Mouse (Mus musculus) adipocyte (in vitro differentiated cells): ENCODE data around the gene Mif.
A peak's percentile ranks its signal among the peaks of the same experiment; 100 is the strongest.
"Not testable (repeated sequence)": the region's sequence is repeated elsewhere in the genome, so short reads cannot be mapped to it uniquely, and the experiment has no call there.

Source experiments
- DNase-seq: peaks from one replicate; pipeline ENCODE4 v3.0.0-alpha.2; 2016; ENCODE audit warnings: low spot score

Mif gene

GRCm38 (mm10) chr10:75872915-75873542 lies 13.0 kb upstream of the Mif start:
- peak; percentile 95 for DNase-seq

GRCm38 (mm10) chr10:75872025-75872914 lies 12.2 kb upstream of the Mif start:
- DNase-seq: no peak

GRCm38 (mm10) chr10:75861587-75861986 lies 1.5 kb upstream of the Mif start:
- DNase-seq: no peak

- DNase-seq: no peak
Measured at GRCm38 (mm10) chr10:75860746-75861145, 706 bp upstream of the Mif start.

GRCm38 (mm10) chr10:75859107-75859746 lies 813 bp downstream of the Mif start:
- peak; percentile 41 for DNase-seq

GRCm38 (mm10) chr10:75857598-75857997 lies 2.4 kb downstream of the Mif start:
- no peak for DNase-seq

DNA sequence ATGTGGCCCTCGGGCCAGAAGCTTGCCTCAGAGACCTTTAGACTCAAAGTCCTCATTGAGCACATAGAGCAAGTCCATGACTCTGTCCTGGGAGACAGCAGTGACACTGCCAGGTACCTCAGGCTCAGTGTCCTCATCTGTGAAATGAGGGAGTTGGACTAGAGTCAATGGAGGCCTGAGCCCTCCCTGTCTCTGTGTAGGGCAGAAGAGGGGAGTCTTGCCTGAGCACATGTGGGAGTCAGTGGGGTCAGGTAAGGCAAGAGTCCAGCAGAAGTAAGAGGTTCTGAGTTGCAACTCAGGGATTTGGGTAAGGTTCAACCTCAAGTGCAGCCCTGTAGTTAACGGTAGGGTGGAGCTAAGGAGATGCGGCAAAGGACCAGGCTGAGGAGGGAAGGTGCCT lies 3.1 kb downstream of the Mif start:
- DNase-seq: no peak

- no peak for DNase-seq
Measured at GRCm38 (mm10) chr10:75856155-75856907, 3.7 kb downstream of the Mif start.

- DNase-seq: no peak
Measured at GRCm38 (mm10) chr10:75855416-75855981, 4.5 kb downstream of the Mif start.

- DNase-seq: no peak
Measured at GRCm38 (mm10) chr10:75854791-75855190, 5.2 kb downstream of the Mif start.

GRCm38 (mm10) chr10:75854096-75854495 lies 5.9 kb downstream of the Mif start:
- DNase-seq: no peak

GRCm38 (mm10) chr10:75853452-75853851 lies 6.6 kb downstream of the Mif start:
- peak; percentile 94 for DNase-seq

GRCm38 (mm10) chr10:75852539-75853125 lies 7.4 kb downstream of the Mif start:
- DNase-seq: no peak

- DNase-seq: no peak
Measured at GRCm38 (mm10) chr10:75851681-75852080, 8.4 kb downstream of the Mif start.

- DNase-seq: no peak
Measured at GRCm38 (mm10) chr10:75851076-75851475, 9.0 kb downstream of the Mif start.

GRCm38 (mm10) chr10:75848382-75848781 lies 11.7 kb downstream of the Mif start:
- DNase-seq: no peak

- no peak for DNase-seq
Measured at GRCm38 (mm10) chr10:75845306-75845930, 14.6 kb downstream of the Mif start.

GRCm38 (mm10) chr10:75844800-75845199 lies 15.2 kb downstream of the Mif start:
- no peak for DNase-seq

- DNase-seq: not testable (repeated sequence)
Measured at GRCm38 (mm10) chr10:75843898-75844297, 16.1 kb downstream of the Mif start.

- no peak for DNase-seq
Measured at GRCm38 (mm10) chr10:75839092-75839491, 20.9 kb downstream of the Mif start.

- peak; percentile 75 for DNase-seq
Measured at GRCm38 (mm10) chr10:75837248-75837759, 22.7 kb downstream of the Mif start, which contains the start of gene Gstt2. Gene Gstt2 (minus strand): TSS chr10:75837424.
